In the genomic region with DNA sequence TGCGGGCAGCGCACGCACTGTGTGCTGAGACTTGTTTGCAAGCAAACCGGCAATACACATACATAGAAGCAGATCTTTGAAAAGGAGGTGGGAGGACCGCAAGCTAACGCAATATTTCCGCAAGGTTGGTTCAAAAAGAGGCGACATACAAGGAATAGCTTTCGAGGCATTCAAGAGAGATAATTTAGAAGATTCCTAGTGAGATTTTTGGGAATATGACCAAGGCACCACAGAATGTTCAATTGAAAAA, we compare ENCODE assay signal across 8 mouse cellular contexts. TPM values are rescaled to one million over a fixed set of nuclear protein-coding genes. Genes with fewer than 3 reads are reported as not detected.
DNase-seq lines count a peak whose midpoint lies in the region; ATAC-seq and TF ChIP-seq lines count a peak whose summit lies in the region.

No protein-coding gene starts in this region.

- WGBS in kidney, embryonic 14.5 days, result 5% methylated on average over 9 of the region's 9 CpGs
- 4% methylated on average over 9 of the region's 9 CpGs for WGBS in hindbrain, postnatal 0 days
- WGBS in midbrain, embryonic 15.5 days, result 6% methylated on average over 9 of the region's 9 CpGs

- no peaks in the 10 kb centered on the region for H3K27me3 ChIP-seq in kidney, embryonic 14.5 days (ENCODE audit: control insufficient read depth, insufficient read depth, low read length)
- H3K27me3 ChIP-seq in hindbrain, postnatal 0 days (ENCODE audit: insufficient read depth, low read length), result no peaks in the 10 kb centered on the region
- no peaks in the 10 kb centered on the region for H3K27me3 ChIP-seq in midbrain, embryonic 15.5 days (replicated peaks)

- peak overlapping the region; percentile 81 for H3K4me2 ChIP-seq in kidney, embryonic 14.5 days (replicated peaks; ENCODE audit: low read depth, low read length)
- H3K4me2 ChIP-seq in hindbrain, postnatal 0 days (ENCODE audit: low read depth, low read length), result peak overlapping the region; percentile 97
- H3K4me2 ChIP-seq in midbrain, embryonic 15.5 days, result peak overlapping the region; percentile 95

- TF ChIP-seq CTCF in hindbrain, postnatal 0 days (IDR thresholded peaks at IDR 0.05; ENCODE audit: low read depth), result no peak

- H3K4me1 ChIP-seq in kidney, embryonic 14.5 days (ENCODE audit: control insufficient read depth, insufficient read depth, low read length), result peaks cover 6% of the 10 kb centered on the region
- H3K4me1 ChIP-seq in brown adipose tissue, adult 24 weeks (ENCODE audit: control insufficient read depth, insufficient read depth, insufficient read length, low read length), result no peaks in the 10 kb centered on the region
- peaks cover 4% of the 10 kb centered on the region; the same call in 1 of the 2 replicates for H3K4me1 ChIP-seq in hindbrain, postnatal 0 days (ENCODE audit: insufficient read depth, low read length)
- peaks cover 12% of the 10 kb centered on the region for H3K4me1 ChIP-seq in midbrain, embryonic 15.5 days

- no peak for ATAC-seq in kidney, embryonic 14.5 days (ENCODE audit: low FRiP score, low TSS enrichment)
- ATAC-seq in hindbrain, postnatal 0 days, result no peak
- no peak for ATAC-seq in midbrain, embryonic 15.5 days (replicated peaks)

- DNase-seq in kidney, adult 11 months, result no peak
- DNase-seq in hindbrain, postnatal 0 days (ENCODE audit: low spot score), result no peak
- no peak for DNase-seq in left cerebral cortex, adult 18-20 months (ENCODE audit: low spot score in 2 of 2)
- no peak for DNase-seq in adrenal gland, postnatal 36 days
- no peak for DNase-seq in testis, postnatal 10 days (ENCODE audit: low spot score)

- peak overlapping the region; percentile 74 for H3K4me3 ChIP-seq in kidney, embryonic 14.5 days (ENCODE audit: low read length)
- H3K4me3 ChIP-seq in brown adipose tissue, adult 24 weeks (ENCODE audit: insufficient read depth, low read depth, low read length), result peak overlapping the region; percentile 83
- peak overlapping the region; percentile 67 for H3K4me3 ChIP-seq in hindbrain, postnatal 0 days (ENCODE audit: low read length)
- H3K4me3 ChIP-seq in midbrain, embryonic 15.5 days, result peak overlapping the region; percentile 69

- H3K9ac ChIP-seq in kidney, embryonic 14.5 days (ENCODE audit: low read depth, low read length), result peak overlapping the region; percentile 77
- H3K9ac ChIP-seq in hindbrain, postnatal 0 days (replicated peaks; ENCODE audit: low read length), result peak overlapping the region; percentile 62
- peak overlapping the region; percentile 62 for H3K9ac ChIP-seq in midbrain, embryonic 15.5 days

- no peaks in the 10 kb centered on the region for H3K9me3 ChIP-seq in kidney, embryonic 14.5 days (ENCODE audit: control insufficient read depth, low read length)
- no peaks in the 10 kb centered on the region for H3K9me3 ChIP-seq in hindbrain, postnatal 0 days (ENCODE audit: low read length)
- no peaks in the 10 kb centered on the region for H3K9me3 ChIP-seq in midbrain, embryonic 15.5 days

- no peaks in the 10 kb centered on the region; the same call in 1 of the 2 replicates for H3K36me3 ChIP-seq in kidney, embryonic 14.5 days (ENCODE audit: control insufficient read depth, insufficient read depth, low read length)
- H3K36me3 ChIP-seq in hindbrain, postnatal 0 days (ENCODE audit: insufficient read depth, low read length), result no peaks in the 10 kb centered on the region
- H3K36me3 ChIP-seq in midbrain, embryonic 15.5 days (replicated peaks), result no peaks in the 10 kb centered on the region

- peak overlapping the region; percentile 51; the same call in 1 of the 2 replicates for H3K27ac ChIP-seq in kidney, embryonic 14.5 days (ENCODE audit: low read depth, low read length)
- H3K27ac ChIP-seq in brown adipose tissue, adult 24 weeks (replicated peaks; ENCODE audit: low read depth, low read length), result no peak overlapping the region
- H3K27ac ChIP-seq in hindbrain, postnatal 0 days, result no peak overlapping the region
- H3K27ac ChIP-seq in midbrain, embryonic 15.5 days, result no peak overlapping the region

RNA-seq across cellular contexts. Expression of gene Fbxo48, which starts 0.5 kb away (rescaled TPM):
- 1.7 and 2.3 TPM in 2 replicates for polyA plus RNA-seq in kidney, embryonic 14.5 days (2014; fragmentation: Nextera tagmentation; extraction: Ambion mirVana)
- not detected in 2 replicates for polyA plus RNA-seq in brown adipose tissue, adult 24 weeks (2012; ENCODE audit: insufficient read depth, insufficient read length, missing spikeins)
- total RNA-seq in hindbrain, postnatal 0 days (2014; rRNA removed), result 0.29 and 0.78 TPM in 2 replicates
- 0.42 and 0.54 TPM in 2 replicates for polyA plus RNA-seq in hindbrain, postnatal 0 days (2015; fragmentation: Nextera tagmentation; extraction: Ambion mirVana)
- 0.32 and 0.37 TPM in 2 replicates for polyA plus RNA-seq in midbrain, embryonic 15.5 days (2015; fragmentation: Nextera tagmentation; extraction: Ambion mirVana)
- total RNA-seq in left cerebral cortex, adult 18-20 months (2021), result 1 to 10 TPM; 1.4 to 1.5 TPM
- 1 to 10 TPM in 1 of 2 experiments, under 1 TPM in 1; 0.63 to 1.1 TPM for total RNA-seq in adrenal gland, postnatal 36 days (2021)
